Mouse (Mus musculus): ENCODE results near the gene Arid2.

DNA sequence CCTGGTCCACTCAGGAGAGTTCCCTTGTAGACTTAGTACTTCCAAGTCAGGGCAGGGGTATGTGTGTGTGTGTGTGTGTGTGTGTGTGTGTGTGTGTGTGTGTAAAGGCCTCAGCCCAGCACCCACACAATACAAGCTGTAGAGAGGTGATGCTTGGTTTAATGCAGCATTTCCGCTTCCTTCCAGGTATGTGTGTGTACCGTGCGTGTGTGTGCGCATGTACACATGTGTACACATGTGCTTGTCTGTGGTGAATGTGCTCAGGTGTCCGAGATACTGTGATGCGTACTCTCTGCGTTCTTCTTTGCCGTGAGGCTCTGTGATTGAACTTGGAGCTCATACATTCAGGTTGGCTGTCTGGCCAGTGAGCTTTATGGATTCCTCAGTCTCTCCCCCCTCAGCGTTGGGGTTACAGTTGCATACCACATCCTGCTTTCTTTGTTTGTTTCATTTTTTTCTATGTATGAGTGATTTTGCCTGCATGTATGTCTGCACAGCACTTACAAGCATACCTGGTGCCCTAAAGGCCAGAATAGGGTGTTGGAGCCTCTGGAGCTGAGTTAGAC, 10.4 kb downstream of the Arid2 start:
- no peak for TF ChIP-seq GATA1 (IDR thresholded peaks at IDR 0.05; ENCODE audit: borderline replicate concordance, low read length)
- TF ChIP-seq FLI1 (IDR thresholded peaks at IDR 0.05; ENCODE audit: low read length): no peak
